Mouse (Mus musculus) midbrain, embryonic 11.5 days (tissue): ENCODE data around the gene Pi4kb. TPM values are rescaled to one million over a fixed set of nuclear protein-coding genes. Genes with fewer than 3 reads are reported as not detected.
"Not testable (repeated sequence)": the region's sequence is repeated elsewhere in the genome, so short reads cannot be mapped to it uniquely, and the experiment has no call there.

ENCODE experiments used
- ATAC-seq: fragments of 200-750 bp; cut with Nextera tagmentation; 2 replicates; pipeline ENCODE4 v1.8.0; 2017; ENCODE audit warnings: moderate TSS enrichment, moderate library complexity; ENCODE audit not compliant: low FRiP score
- DNase-seq: peaks from one replicate; pipeline ENCODE4 v3.0.0; 2015; ENCODE audit warnings: low spot score; ENCODE audit errors: missing footprints
- H3K27ac ChIP-seq: fragments of 300-500 bp; sonication (generic); 2 replicates; pipeline ENCODE4 v1.5.1; 2014; ENCODE audit warnings: low read depth, low read length
- H3K27me3 ChIP-seq: fragments of 300-500 bp; sonication (generic); 2 replicates; pipeline ENCODE4 v1.6.1; 2014; ENCODE audit warnings: mild to moderate bottlenecking, low read length, moderate library complexity, mixed read lengths; ENCODE audit not compliant: control insufficient read depth, insufficient read depth
- H3K36me3 ChIP-seq: fragments of 300-500 bp; sonication (generic); 2 replicates; pipeline ENCODE4 v1.6.1; 2014; ENCODE audit warnings: mild to moderate bottlenecking, low read length, moderate library complexity, mixed read lengths; ENCODE audit not compliant: control insufficient read depth, insufficient read depth
- H3K4me1 ChIP-seq: fragments of 300-500 bp; sonication (generic); 2 replicates; pipeline ENCODE4 v1.6.1; 2014; ENCODE audit warnings: low read length; ENCODE audit not compliant: control insufficient read depth, insufficient read depth
- H3K4me2 ChIP-seq: fragments of 300-500 bp; sonication (generic); 2 replicates; pipeline ENCODE4 v1.6.1; 2014; ENCODE audit warnings: mild to moderate bottlenecking, moderate library complexity
- H3K4me3 ChIP-seq: fragments of 300-500 bp; sonication (generic); 2 replicates; pipeline ENCODE4 v1.5.1; 2014; ENCODE audit warnings: low read depth, low read length
- H3K9ac ChIP-seq: fragments of 300-500 bp; sonication (generic); 2 replicates; pipeline ENCODE4 v1.6.1; 2014; ENCODE audit warnings: low read length
- H3K9me3 ChIP-seq: fragments of 300-500 bp; sonication (generic); 2 replicates; pipeline ENCODE4 v1.6.1; 2016; ENCODE audit warnings: low read length; ENCODE audit not compliant: control insufficient read depth
- WGBS: fragments of 180-500 bp; shearing (Covaris S2); extraction: QIAGEN DNeasy Blood & Tissue Kit; methylation state at CpG from one replicate; pipeline ENCODE4 v1.1.7; 2014; 5-methylcytosine and 5-hydroxymethylcytosine counted together
- polyA plus RNA-seq: library from polyadenylated mRNA; unstranded; fragments of >200 nt; fragmentation: Nextera tagmentation; extraction: Ambion mirVana; gene quantifications from 2 replicates; pipeline ENCODE4 v1.2.1, GENCODE M21; 2014

Gene Pi4kb
- polyA plus RNA-seq, 1 experiment from 2014 or later: 21.2 TPM

- Histone ChIP-seq H3K9me3 (no peaks in the 10 kb centered on the region), H3K27ac (no peak overlapping the region), H3K9ac (peak overlapping the region; percentile 74), H3K4me1 (peaks cover 20% of the 10 kb centered on the region), H3K4me3 (peak overlapping the region; percentile 90), H3K4me2 (peak overlapping the region; percentile 93), H3K27me3 (no peaks in the 10 kb centered on the region), H3K36me3 (peaks cover 6% of the 10 kb centered on the region)
- ATAC-seq (no peak), DNase-seq (peak; percentile 88)
- WGBS: 5% methylated on average over 21 of the region's 21 CpGs
Observed at GRCm38 (mm10) chr3:95016532-95017056, 42.1 kb downstream of the Pi4kb start.

GRCm38 (mm10) chr3:95018741-95019140 is 44.2 kb downstream of the Pi4kb start:
- Histone ChIP-seq H3K27ac (no peak overlapping the region), H3K4me3 (no peak overlapping the region), H3K4me2 (no peak overlapping the region), H3K36me3 (no peaks in the 10 kb centered on the region), H3K9ac (no peak overlapping the region), H3K4me1 (peaks cover 13% of the 10 kb centered on the region), H3K27me3 (no peaks in the 10 kb centered on the region), H3K9me3 (no peaks in the 10 kb centered on the region)
- WGBS: 84% methylated on average over 2 of the region's 2 CpGs
- no peak for ATAC-seq
- no peak for DNase-seq

- H3K27ac ChIP-seq, H3K4me2 ChIP-seq, H3K27me3 ChIP-seq, ATAC-seq, DNase-seq, H3K36me3 ChIP-seq, H3K9ac ChIP-seq, H3K9me3 ChIP-seq, H3K4me1 ChIP-seq, H3K4me3 ChIP-seq: not testable (repeated sequence)
- WGBS: 94% methylated on average over 5 of the region's 5 CpGs
Observed at GRCm38 (mm10) chr3:95020956-95021355, 46.4 kb downstream of the Pi4kb start.

GRCm38 (mm10) chr3:95024551-95024950 is 50.0 kb downstream of the Pi4kb start:
- no peaks in the 10 kb centered on the region for H3K9me3 ChIP-seq
- peak; percentile 88 for DNase-seq
- H3K9ac ChIP-seq: no peak overlapping the region
- H3K4me3 ChIP-seq: no peak overlapping the region
- H3K4me2 ChIP-seq: no peak overlapping the region
- WGBS: 34% methylated on average over 11 of the region's 11 CpGs
- H3K4me1 ChIP-seq: no peaks in the 10 kb centered on the region
- no peak overlapping the region for H3K27ac ChIP-seq
- no peaks in the 10 kb centered on the region for H3K36me3 ChIP-seq
- ATAC-seq: no peak
- H3K27me3 ChIP-seq: no peaks in the 10 kb centered on the region

GRCm38 (mm10) chr3:95025202-95025601 is 50.7 kb downstream of the Pi4kb start:
- DNase-seq (no peak), ATAC-seq (no peak)
- H3K4me2 ChIP-seq: no peak overlapping the region
- H3K27ac ChIP-seq: no peak overlapping the region
- no peak overlapping the region for H3K4me3 ChIP-seq
- no peaks in the 10 kb centered on the region for H3K4me1 ChIP-seq
- 44% methylated on average over 5 of the region's 5 CpGs for WGBS
- H3K9ac ChIP-seq: no peak overlapping the region
- no peaks in the 10 kb centered on the region for H3K36me3 ChIP-seq
- H3K27me3 ChIP-seq: no peaks in the 10 kb centered on the region
- H3K9me3 ChIP-seq: no peaks in the 10 kb centered on the region

- H3K27me3 ChIP-seq: no peaks in the 10 kb centered on the region
- H3K9me3 ChIP-seq: no peaks in the 10 kb centered on the region
- H3K4me3 ChIP-seq: no peak overlapping the region
- no peak overlapping the region for H3K4me2 ChIP-seq
- DNase-seq (no peak), ATAC-seq (no peak)
- H3K9ac ChIP-seq: no peak overlapping the region
- WGBS: 67% methylated on average over 5 of the region's 5 CpGs
- H3K4me1 ChIP-seq: no peaks in the 10 kb centered on the region
- H3K36me3 ChIP-seq: peaks cover 9% of the 10 kb centered on the region; the same call in 1 of the 2 replicates
- no peak overlapping the region for H3K27ac ChIP-seq
Observed at GRCm38 (mm10) chr3:95027057-95027645, 52.6 kb downstream of the Pi4kb start.

- no peak for DNase-seq
- Histone ChIP-seq H3K36me3 (peaks cover 13% of the 10 kb centered on the region), H3K9me3 (no peaks in the 10 kb centered on the region), H3K4me3 (no peak overlapping the region), H3K9ac (no peak overlapping the region), H3K4me2 (no peak overlapping the region), H3K4me1 (no peaks in the 10 kb centered on the region), H3K27ac (no peak overlapping the region), H3K27me3 (no peaks in the 10 kb centered on the region)
- 77% methylated on average over 5 of the region's 5 CpGs for WGBS
- 0 out of 2 replicates have a peak, but pooled peaks have one; percentile 47 for ATAC-seq
Observed at GRCm38 (mm10) chr3:95027701-95028100, 53.2 kb downstream of the Pi4kb start.

- WGBS: 94% methylated on average over 3 of the region's 3 CpGs
- no peak overlapping the region for H3K4me2 ChIP-seq
- no peak overlapping the region for H3K9ac ChIP-seq
- H3K9me3 ChIP-seq: no peaks in the 10 kb centered on the region
- no peaks in the 10 kb centered on the region for H3K4me1 ChIP-seq
- no peak overlapping the region for H3K4me3 ChIP-seq
- ATAC-seq (no peak), DNase-seq (no peak)
- H3K27me3 ChIP-seq: no peaks in the 10 kb centered on the region
- H3K27ac ChIP-seq: no peak overlapping the region
- H3K36me3 ChIP-seq: peaks cover 22% of the 10 kb centered on the region
Observed at GRCm38 (mm10) chr3:95028603-95029002, 54.1 kb downstream of the Pi4kb start.

GRCm38 (mm10) chr3:95029291-95029827 is 54.8 kb downstream of the Pi4kb start:
- not testable (repeated sequence) for DNase-seq, H3K4me2 ChIP-seq, H3K9ac ChIP-seq, H3K4me3 ChIP-seq, H3K4me1 ChIP-seq, H3K27me3 ChIP-seq, H3K27ac ChIP-seq, ATAC-seq, H3K9me3 ChIP-seq
- H3K36me3 ChIP-seq: peaks cover 25% of the 10 kb centered on the region
- 69% methylated on average over 3 of the region's 3 CpGs for WGBS
